Mouse (Mus musculus) forebrain, embryonic 10.5 days (tissue): ENCODE data around the gene Fmo2. TPM values are rescaled to one million over a fixed set of nuclear protein-coding genes. Genes with fewer than 3 reads are reported as not detected.
A peak's percentile ranks its signal among the peaks of the same experiment; 100 is the strongest.

Experiments
- DNase-seq: peaks from one replicate; pipeline ENCODE4 v3.0.0-alpha.2; 2017; ENCODE audit warnings: low spot score; ENCODE audit errors: extremely low spot score
- H3K27ac ChIP-seq: fragments of 300-500 bp; sonication (generic); 2 replicates; pipeline ENCODE4 v1.5.1; 2016; ENCODE audit warnings: mild to moderate bottlenecking
- H3K27me3 ChIP-seq: fragments of 300-500 bp; sonication (generic); 2 replicates; pipeline ENCODE4 v1.6.1; 2016; ENCODE audit warnings: mild to moderate bottlenecking; ENCODE audit not compliant: poor library complexity, severe bottlenecking
- H3K36me3 ChIP-seq: fragments of 300-500 bp; sonication (generic); replicated peaks from 2 replicates; pipeline ENCODE4 v1.6.1; 2016; ENCODE audit warnings: mild to moderate bottlenecking, moderate library complexity
- H3K4me1 ChIP-seq: fragments of 300-500 bp; sonication (generic); 2 replicates; pipeline ENCODE4 v1.6.1; 2016
- H3K4me3 ChIP-seq: fragments of 300-500 bp; sonication (generic); 2 replicates; pipeline ENCODE4 v1.5.1; 2016; ENCODE audit warnings: mild to moderate bottlenecking, moderate library complexity
- H3K9me3 ChIP-seq: fragments of 300-500 bp; sonication (generic); 2 replicates; pipeline ENCODE4 v1.6.1; 2016; ENCODE audit warnings: mild to moderate bottlenecking, moderate library complexity
- WGBS: fragments of 180-500 bp; shearing (Covaris S2); methylation state at CpG from one replicate; pipeline ENCODE4 v1.1.7; 2016; 5-methylcytosine and 5-hydroxymethylcytosine counted together
- polyA plus RNA-seq: library from polyadenylated mRNA; unstranded; fragments of >200 nt; fragmentation: Nextera tagmentation; extraction: Ambion mirVana; gene quantifications from 2 replicates; pipeline ENCODE4 v1.2.1, GENCODE M21; 2016

Fmo2 gene
- polyA plus RNA-seq, 1 experiment from 2014 or later = not detected

GRCm38 (mm10) chr1:162859996-162860605, 38.4 kb downstream of the Fmo2 start:
- Histone ChIP-seq H3K4me3 (no peak overlapping the region), H3K27ac (peak overlapping the region; percentile 68; the same call in 1 of the 2 replicates), H3K36me3 (no peaks in the 10 kb centered on the region), H3K27me3 (no peaks in the 10 kb centered on the region), H3K9me3 (no peaks in the 10 kb centered on the region), H3K4me1 (peaks cover 37% of the 10 kb centered on the region)
- WGBS = 92% methylated on average over 9 of the region's 9 CpGs
- no peak for DNase-seq

DNA sequence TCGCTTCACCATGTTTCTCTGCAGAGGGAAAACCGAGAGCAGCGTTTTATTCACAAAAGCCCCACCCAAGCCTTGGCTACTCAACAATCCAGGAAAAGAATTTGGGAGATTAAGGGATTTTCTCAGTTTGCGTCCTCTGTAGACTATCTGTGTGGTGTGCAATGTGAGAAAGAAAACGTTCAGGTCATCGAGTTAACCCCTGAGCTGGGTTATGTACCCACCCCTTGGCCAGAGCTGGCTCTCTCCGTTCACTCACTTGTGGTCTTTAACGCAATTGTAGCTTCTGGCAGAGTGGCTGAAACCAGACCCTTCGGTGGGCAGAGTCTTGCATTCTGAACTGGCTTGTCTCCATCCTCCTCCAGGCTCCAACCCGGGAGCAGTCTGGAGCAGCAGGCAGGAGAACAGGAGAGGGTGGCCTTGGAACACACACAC, 39.0 kb downstream of the Fmo2 start:
- Histone ChIP-seq H3K4me1 (peaks cover 37% of the 10 kb centered on the region), H3K27me3 (no peaks in the 10 kb centered on the region), H3K4me3 (no peak overlapping the region), H3K27ac (peak overlapping the region; percentile 68; the same call in 1 of the 2 replicates), H3K36me3 (no peaks in the 10 kb centered on the region), H3K9me3 (no peaks in the 10 kb centered on the region)
- DNase-seq = no peak
- WGBS = 36% methylated on average over 10 of the region's 10 CpGs

- H3K27me3 ChIP-seq = no peaks in the 10 kb centered on the region
- WGBS = 64% methylated on average over 12 of the region's 12 CpGs
- no peaks in the 10 kb centered on the region for H3K9me3 ChIP-seq
- H3K4me1 ChIP-seq = peaks cover 37% of the 10 kb centered on the region
- no peak overlapping the region for H3K4me3 ChIP-seq
- no peak for DNase-seq
- no peaks in the 10 kb centered on the region for H3K36me3 ChIP-seq
- peak overlapping the region; percentile 68 for H3K27ac ChIP-seq
These were observed 39.8 kb downstream of the Fmo2 start for GRCm38 (mm10) chr1:162858748-162859130.

DNA sequence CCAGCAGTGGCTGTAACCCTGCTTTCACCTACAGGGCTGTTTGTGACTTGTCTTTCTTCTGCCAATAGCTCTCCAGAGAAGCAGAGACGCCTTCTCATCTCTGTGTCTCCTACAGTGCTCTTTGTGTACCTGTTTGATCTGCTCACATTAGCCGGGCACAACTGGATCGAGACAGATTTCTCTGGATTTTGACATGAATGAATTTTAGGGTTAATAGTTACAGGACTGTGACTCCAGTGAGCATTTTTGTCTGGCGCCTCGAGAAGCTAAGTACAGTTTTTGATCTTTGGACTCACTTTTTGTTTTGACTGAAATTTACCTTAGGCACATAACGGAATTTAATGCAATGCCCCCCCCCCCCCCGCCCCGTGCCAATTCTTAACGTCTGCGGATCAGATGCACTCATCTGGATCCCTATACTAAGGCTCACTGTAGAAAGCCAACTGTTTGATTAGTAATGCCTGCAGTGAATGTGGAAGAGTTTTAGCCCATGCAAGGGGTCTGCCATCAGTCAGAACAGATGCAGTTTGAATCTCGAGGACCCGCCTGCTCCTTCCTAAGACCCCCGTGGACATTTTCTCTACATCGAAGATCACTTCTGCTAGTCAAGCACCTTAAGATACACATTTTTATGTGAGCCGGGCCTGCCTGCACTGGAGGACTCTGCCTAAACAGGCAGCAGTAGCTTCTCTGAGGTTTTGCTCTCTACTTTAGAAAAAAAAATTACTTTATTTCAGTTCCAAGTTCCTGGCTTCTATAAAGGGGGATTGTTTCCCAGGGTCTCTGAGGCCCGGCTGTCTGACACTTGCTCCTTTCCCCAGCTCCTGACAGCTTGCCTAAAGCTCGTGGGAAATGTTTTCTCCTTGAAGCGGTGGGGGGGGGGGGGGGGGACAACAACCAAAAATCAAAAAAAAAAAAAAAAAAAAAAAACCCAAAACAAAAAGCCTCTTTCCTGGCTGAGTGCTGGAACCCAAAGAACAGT, 40.5 kb downstream of the Fmo2 start:
- DNase-seq = no peak
- H3K4me1 ChIP-seq = peaks cover 36% of the 10 kb centered on the region
- H3K36me3 ChIP-seq = no peaks in the 10 kb centered on the region
- no peak overlapping the region for H3K4me3 ChIP-seq
- H3K9me3 ChIP-seq = no peaks in the 10 kb centered on the region
- H3K27me3 ChIP-seq = no peaks in the 10 kb centered on the region
- peak overlapping the region; percentile 68 for H3K27ac ChIP-seq
- WGBS = 73% methylated on average over 18 of the region's 18 CpGs

DNA sequence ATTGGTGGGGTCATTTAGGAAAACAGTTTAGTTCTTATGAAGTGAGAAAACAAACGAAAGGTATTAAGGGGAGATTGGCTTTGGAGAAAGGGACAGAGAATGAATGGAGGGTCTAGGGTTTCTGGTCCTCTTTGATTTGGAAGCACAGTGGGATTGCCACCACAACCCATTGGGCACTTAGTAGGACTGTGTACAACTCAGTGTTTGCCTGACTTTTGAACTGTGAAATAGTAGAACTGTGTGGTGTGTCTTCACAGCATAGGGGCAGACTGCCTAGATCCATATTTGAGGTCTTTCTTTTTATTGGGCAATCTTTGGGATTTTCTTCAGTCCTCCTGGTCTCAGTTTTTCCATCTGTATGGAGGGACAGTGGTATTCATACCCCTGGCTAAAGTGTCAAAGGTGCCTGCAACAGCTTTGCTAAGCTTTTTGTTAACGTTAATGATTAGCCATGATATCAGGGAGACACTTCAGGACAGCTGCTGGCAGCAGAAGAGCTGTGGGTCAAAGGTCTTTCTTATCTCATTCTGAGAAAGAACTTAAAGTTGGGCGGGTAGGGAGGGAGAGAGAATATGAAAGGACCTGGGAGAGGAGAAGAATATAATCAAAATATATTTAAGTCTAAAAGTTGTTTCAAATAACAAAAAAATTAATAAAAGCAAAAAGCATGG, 44.6 kb downstream of the Fmo2 start:
- H3K4me1 ChIP-seq = peaks cover 10% of the 10 kb centered on the region
- no peak overlapping the region for H3K4me3 ChIP-seq
- no peak overlapping the region for H3K27ac ChIP-seq
- WGBS = 76% methylated on average over 3 of the region's 3 CpGs
- no peak for DNase-seq
- H3K36me3 ChIP-seq = no peaks in the 10 kb centered on the region
- H3K9me3 ChIP-seq = no peaks in the 10 kb centered on the region
- no peaks in the 10 kb centered on the region for H3K27me3 ChIP-seq

DNA sequence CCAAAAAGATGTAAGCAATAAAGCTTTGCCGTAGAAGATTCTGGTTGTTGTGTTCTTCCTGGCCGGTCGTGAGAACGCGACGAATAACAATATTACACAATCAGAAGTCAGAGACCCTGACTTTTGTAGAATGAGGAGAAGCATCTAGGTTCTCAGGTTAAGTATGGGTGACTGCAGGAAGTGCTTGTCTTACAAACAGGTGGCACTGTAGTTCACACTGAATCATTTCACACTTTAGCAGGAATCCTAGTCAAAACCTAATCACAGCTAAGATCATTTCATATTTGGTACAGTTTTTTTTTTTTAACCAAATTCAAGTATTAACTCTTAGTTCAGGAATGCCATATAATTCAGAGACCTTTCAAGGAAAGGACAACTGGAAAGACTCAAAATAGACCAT, 51.0 kb downstream of the Fmo2 start:
- Histone ChIP-seq H3K9me3 (no peaks in the 10 kb centered on the region), H3K27me3 (no peaks in the 10 kb centered on the region), H3K36me3 (no peaks in the 10 kb centered on the region), H3K4me1 (no peaks in the 10 kb centered on the region), H3K27ac (no peak overlapping the region), H3K4me3 (no peak overlapping the region)
- 97% methylated on average over 6 of the region's 6 CpGs for WGBS
- DNase-seq = no peak

GRCm38 (mm10) chr1:162840211-162840610, 58.3 kb downstream of the Fmo2 start:
- Histone ChIP-seq H3K4me1 (no peaks in the 10 kb centered on the region), H3K27me3 (peaks cover 3% of the 10 kb centered on the region; the same call in 1 of the 2 replicates), H3K36me3 (no peaks in the 10 kb centered on the region), H3K4me3 (no peak overlapping the region), H3K9me3 (no peaks in the 10 kb centered on the region), H3K27ac (no peak overlapping the region)
- no peak for DNase-seq
- 93% methylated on average over 9 of the region's 9 CpGs for WGBS

DNA sequence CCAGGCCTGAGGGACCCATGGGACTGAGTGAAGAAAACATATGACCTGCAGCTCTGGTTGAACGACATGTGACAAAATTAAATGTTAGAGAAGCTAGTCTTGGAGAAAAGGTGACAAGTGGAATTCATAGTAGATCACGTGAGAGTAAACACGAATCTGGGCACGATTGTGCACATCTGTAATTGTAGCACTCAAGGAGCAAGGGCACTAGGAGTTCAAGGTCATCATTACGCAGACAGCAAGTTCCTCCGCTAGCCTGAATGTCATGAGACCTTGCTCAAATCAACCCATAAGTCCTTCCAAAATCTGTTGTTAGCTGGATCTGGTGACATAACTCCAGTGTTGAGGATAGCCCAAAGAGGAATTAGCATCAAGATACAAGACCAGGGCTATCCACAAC, 59.5 kb downstream of the Fmo2 start:
- Histone ChIP-seq H3K4me3 (no peak overlapping the region), H3K27me3 (peaks cover 13% of the 10 kb centered on the region), H3K27ac (no peak overlapping the region), H3K9me3 (no peaks in the 10 kb centered on the region), H3K4me1 (no peaks in the 10 kb centered on the region), H3K36me3 (no peaks in the 10 kb centered on the region)
- no peak for DNase-seq
- 93% methylated on average over 6 of the region's 6 CpGs for WGBS

- Histone ChIP-seq H3K4me3 (no peak overlapping the region), H3K4me1 (peaks cover 16% of the 10 kb centered on the region), H3K36me3 (no peaks in the 10 kb centered on the region), H3K27me3 (peaks cover 45% of the 10 kb centered on the region), H3K27ac (no peak overlapping the region), H3K9me3 (0 out of 2 replicates have a peak, but pooled peaks cover 3% of the 10 kb centered on the region)
- 87% methylated on average over 5 of the region's 5 CpGs for WGBS
- DNase-seq = no peak
These were observed 64.2 kb downstream of the Fmo2 start for GRCm38 (mm10) chr1:162834342-162834741.

GRCm38 (mm10) chr1:162832574-162832953, 66.0 kb downstream of the Fmo2 start:
- Histone ChIP-seq H3K27ac (peak overlapping the region; percentile 78), H3K4me3 (peak overlapping the region; percentile 22; the same call in 1 of the 2 replicates), H3K4me1 (peaks cover 16% of the 10 kb centered on the region), H3K27me3 (peaks cover 45% of the 10 kb centered on the region), H3K36me3 (no peaks in the 10 kb centered on the region), H3K9me3 (0 out of 2 replicates have a peak, but pooled peaks cover 3% of the 10 kb centered on the region)
- 20% methylated on average over 5 of the region's 5 CpGs for WGBS
- DNase-seq = peak; percentile 20

- Histone ChIP-seq H3K27ac (peak overlapping the region; percentile 78), H3K36me3 (no peaks in the 10 kb centered on the region), H3K27me3 (peaks cover 45% of the 10 kb centered on the region), H3K9me3 (0 out of 2 replicates have a peak, but pooled peaks cover 3% of the 10 kb centered on the region), H3K4me1 (peaks cover 16% of the 10 kb centered on the region), H3K4me3 (peak overlapping the region; percentile 22; the same call in 1 of the 2 replicates)
- peak; percentile 82 for DNase-seq
- 3% methylated on average over 5 of the region's 5 CpGs for WGBS
These were observed 66.5 kb downstream of the Fmo2 start for GRCm38 (mm10) chr1:162831838-162832573.
